Mouse (Mus musculus) neural tube, postnatal 0 days (tissue): Measurements from ENCODE around the gene Mettl1. TPM values are rescaled to one million over a fixed set of nuclear protein-coding genes. Genes with fewer than 3 reads are reported as not detected.

Source experiments
- microRNA counts: library from miRNA; unstranded; fragments of <30 nt; microRNA quantifications from one replicate; lab custom pipeline; 2015
- microRNA-seq: library from miRNA; unstranded; fragments of <30 nt; microRNA quantifications from one replicate; pipeline ENCODE4, GENCODE M21; 2016
- polyA plus RNA-seq: library from polyadenylated mRNA; unstranded; fragments of >200 nt; fragmentation: Nextera tagmentation; extraction: Ambion mirVana; gene quantifications from 2 replicates; pipeline ENCODE4 v1.2.1, GENCODE M21; 2015

The Mettl1 gene
- polyA plus RNA-seq, result 25.1 and 25.4 TPM in 2 replicates

DNA sequence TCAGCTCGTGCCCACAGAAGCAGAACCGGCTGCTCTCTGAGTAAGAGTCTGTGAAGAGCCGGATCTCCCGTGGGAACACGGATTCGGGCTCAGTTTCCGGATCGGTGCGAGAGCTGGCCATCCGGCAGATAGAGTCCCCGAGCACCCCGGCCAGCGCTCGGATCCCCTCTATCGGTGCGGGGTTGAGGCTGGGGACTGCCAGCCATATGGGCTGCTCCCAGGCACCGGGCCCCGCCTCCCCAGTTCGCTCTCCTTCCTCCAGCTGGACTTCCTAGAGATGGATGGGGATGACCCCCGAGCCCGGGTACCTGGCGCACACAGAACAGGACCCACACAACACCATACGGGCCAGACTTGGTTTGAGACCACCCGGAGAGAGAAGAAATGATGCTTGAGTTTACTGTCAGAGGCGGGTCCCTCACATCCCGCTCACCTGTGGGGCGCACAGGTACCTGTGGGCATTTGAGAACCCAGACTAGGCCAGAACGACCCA, at the start of gene Mettl1, which contains the start of gene Eef1akmt3:
Mettl1 (plus strand) TSS at position 141 of the 493 bp plus-strand sequence.
Eef1akmt3 (minus strand) TSS at position 240 of the 493 bp plus-strand sequence.

DNA sequence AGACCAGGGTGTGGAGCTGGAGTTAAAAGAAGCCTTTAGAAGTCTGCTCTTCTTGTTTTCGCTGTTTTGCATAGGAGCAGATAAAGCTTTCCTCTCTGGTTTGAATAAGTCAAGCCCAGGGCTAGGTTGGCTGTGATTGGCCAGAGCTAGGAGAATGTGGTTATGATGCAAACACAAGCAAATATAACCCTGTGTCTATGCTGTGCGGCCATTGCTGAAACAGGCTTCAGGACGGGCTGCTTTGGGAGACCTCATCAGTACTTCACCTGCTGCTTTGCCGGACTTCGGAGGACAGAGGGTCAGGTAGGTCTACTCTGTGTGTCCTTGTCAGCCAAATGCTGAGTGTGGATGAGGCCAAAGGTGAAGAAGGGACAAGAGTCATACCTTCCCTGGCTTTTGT, 40.7 kb upstream of the Mettl1 start, which contains the start of gene Avil:
Avil (plus strand) TSS at position 181 of the 400 bp plus-strand sequence.

DNA sequence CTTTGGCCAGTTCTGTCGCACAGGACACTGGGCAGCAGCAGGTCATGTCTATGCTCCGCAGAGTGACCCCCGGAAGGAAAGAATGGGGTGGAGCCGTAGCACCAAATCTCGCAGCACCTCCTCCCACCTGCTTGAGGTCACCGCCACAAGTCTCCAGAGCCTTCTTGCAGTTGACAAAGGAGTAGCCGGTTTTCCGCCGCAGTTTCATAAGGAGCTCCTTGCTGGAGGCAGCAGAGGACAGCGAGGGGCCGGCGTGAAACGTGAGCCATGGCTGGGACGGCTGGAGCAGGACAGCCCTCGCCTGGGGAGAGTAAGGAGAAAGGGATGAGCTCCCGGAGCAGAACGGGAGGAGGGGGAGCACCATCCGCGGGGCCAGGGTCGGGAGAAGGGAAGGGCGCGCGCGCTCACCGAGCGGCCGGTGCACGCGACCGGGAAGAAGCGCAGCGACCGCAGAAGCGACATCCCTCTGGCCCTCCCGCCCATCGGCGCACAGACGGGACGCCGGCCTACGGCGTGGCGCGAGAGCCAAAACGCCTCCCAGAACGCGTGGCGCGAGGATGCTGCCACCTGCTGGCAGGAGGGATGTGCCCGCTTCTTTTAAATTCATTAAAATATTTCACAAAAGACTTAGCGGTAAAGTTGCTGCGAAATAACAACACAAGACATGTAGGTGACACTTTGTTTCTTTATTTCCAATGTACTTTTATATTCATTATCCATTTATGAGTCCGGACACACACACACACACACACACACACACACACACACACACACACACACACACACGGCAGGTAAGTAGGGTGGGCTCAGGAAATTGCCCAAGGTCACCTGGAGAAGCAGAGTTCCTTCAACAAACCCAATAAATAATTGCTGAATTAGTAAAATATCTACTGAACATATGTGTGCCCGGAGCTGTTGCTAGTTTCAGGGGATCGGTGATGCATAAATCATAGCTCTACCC, 10.6 kb upstream of the Mettl1 start, which contains the start of gene Tsfm:
Tsfm (minus strand) TSS at position 505 of the 961 bp plus-strand sequence.

DNA sequence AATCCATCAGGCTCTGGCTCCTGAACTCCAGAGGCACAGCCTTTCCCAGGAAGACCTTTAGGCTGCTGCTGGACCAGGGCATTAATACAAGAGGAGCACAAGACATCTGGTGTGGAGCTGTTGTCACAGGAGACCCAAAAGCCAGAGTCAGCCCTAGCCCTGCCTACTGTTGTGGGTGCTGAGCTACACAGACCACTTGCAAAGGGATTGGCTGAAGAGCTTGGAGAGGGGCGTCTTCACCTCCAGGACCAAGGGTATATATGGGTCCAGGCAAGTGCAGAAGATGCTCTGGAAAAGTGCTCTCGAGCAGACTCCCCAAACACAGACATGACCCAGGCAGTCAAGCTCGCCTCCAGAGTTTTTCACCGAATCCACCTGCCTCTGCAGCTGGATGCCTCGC, 6.7 kb downstream of the Mettl1 start, which contains the start of gene Cyp27b1:
Cyp27b1 (plus strand) TSS at position 297 of the 400 bp plus-strand sequence.

DNA sequence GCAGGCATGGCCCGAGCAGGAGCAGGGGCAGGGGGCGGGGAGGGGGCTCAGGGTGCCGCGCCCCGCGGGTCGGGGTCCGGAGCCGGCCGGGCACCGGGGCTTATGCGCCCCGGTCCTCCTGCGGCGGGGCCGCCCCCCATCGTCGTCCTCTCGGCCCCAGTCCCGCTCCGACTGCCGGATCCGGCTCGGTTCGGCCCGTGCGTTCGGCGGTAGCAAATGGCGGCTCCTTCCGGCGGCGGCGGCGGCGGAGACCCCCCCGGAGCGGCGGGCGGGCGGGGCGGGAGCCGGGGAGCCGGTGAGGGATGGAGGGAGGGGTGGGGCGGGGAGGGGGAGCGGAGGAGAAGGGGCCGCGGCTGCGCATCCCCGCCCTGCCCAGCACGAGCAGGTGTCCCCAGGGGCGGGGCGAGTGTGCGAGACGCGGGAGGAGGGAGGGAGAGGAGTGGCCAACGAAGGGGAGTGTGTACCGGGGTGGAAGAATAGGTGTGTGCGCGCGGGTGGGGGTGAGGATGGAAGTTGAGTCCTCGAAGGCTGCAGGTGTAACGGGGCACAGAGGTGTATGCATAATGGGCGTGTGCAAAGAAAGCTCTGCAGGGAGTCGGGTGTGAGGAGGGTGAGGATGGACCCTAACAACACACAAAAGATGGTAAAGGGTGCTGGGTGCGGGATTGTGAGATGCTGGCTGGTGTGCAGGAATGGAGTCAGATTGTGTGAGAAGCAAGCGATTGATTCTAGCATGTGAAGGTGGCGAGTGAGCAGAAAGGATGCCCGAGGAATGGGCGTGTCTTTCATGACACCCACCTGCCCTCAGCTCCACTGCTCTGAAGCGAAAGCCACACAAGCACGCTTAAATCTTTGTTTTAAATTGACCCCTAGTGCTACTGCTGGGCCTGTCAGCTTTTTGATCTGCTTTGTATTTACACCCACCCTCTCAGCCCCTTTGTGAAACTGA, 19.0 kb downstream of the Mettl1 start, which contains the start of gene March9:
March9 (minus strand) TSS at position 217 of the 949 bp plus-strand sequence.

DNA sequence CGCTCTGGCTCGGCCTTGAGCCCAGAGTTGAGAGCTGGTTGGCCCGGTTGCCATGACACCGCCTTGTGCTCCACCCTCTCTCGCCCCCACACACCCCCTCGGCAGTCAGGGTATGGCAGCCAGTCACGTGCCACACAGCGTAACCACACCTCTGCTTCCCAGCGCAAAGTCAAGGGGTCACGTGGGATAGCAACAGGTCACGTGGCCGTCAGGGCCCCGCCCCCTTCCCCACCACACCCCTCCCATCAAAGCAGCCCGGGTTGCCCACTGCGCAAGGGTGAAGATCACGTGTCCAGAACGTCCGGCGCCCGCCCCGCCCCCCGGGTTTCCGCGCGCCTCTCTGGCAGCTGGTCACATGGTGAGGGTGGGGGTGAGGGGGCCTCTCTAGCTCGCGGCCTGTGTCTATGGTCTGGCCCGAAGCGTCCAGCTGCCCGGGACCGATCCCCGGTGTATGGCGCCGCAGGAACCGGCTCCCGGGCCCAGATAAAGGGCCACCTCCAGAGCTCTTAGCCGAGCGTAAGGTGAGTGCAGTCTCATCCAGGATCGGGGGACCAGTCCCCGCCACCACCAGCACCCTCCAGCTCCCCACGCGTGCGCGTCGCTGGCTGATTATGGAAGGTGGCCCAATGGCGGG, 22.1 kb downstream of the Mettl1 start, which contains the start of gene Cdk4:
Cdk4 (plus strand) TSS at position 296 of the 634 bp plus-strand sequence.

DNA sequence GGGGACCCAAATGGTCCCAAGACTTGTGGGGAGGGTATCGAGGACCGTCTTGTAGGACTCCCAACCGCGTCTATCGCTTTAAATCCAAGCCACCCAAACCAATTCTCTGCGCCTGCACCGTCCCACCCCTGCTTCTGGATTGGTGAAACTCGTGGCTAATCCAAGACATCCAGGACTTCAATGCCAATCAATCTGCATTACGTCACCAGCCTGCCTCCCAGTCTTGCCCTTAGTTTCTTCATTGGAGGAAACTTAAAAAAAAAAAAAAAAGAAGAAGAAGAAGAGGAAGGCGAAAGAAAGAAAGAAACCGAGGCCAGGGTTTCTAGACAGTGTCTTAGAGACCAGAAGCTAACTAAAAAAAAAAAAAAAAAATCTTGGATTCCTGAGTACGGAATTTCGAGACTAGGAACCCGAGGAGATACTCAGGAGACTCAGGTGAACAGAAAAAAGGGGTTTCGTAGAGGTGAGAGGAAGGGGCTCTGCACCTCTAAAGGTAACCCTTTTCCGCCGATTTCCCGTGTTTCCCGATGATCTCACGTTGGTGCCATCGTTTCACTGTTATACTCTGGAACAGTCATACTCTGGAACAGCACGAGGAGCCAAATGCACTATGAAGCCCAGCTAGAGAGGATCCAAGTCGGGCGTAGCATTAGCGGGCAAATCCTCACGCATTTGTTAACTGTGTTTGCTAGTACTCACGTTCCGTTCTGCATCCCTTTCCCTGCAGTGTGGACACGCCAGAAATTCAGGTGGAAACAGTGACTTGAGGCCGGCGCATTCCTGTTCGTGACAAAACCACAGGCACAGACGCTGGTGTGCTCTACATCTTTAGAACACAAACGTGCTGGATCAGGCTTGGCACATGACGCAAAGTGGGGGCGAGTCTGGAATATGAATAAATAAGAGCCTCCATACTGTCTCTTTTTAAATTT, 29.2 kb downstream of the Mettl1 start, which contains the start of gene Tspan31:
Tspan31 (minus strand) TSS at position 75 of the 932 bp plus-strand sequence.

DNA sequence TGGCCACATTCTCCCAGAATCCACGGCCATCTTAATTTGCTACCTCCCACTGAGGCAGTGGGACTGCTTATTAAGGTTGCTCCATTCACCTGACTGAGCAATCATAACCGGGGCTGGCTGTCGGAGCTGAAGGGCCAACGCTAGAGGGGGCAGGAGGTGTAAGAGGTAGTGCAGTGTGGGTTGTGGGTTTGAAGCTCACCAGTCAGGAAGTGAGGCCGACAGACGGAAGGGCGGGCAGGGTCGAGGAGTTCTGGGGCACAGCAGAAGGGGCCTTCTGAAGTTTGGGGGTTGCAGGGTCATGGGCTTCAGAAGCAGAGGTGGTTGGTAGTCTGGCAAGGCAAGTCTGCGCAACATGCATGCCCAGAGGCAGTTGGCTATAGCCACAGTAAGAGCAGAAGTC, 33.9 kb downstream of the Mettl1 start, which contains the start of gene Agap2:
Agap2 (plus strand) TSS at position 205 of the 400 bp plus-strand sequence.

MicroRNAs encoded within 50 kb of the gene (microRNA counts, 519-probe panel; counts per million panel counts)
- 3,241 counts per million, percentile 18 among the panel's probes with 10 or more counts for microRNA mmu-miR-26a (lab: Ali Mortazavi, UCI)
- 40.5 counts per million for microRNA mmu-miR-546 (lab: Ali Mortazavi, UCI)

Small RNAs within 50 kb of the gene (microRNA-seq; reads per million reads assigned to microRNA genes)
- 27.0 reads per million, percentile 30 among the genes with 10 or more reads in this experiment for gene Mir26a-2
- gene Mir546, result not detected

Other genes starting within 250 kb of the Mettl1 start
- 19.0 and 22.1 TPM in 2 replicates for gene Atp23, start 140.1 kb upstream of the Mettl1 start, polyA plus RNA-seq
- 18.3 and 19.0 TPM in 2 replicates for gene Ctdsp2, start 62.7 kb upstream of the Mettl1 start, polyA plus RNA-seq
- 0.85 and 10.5 TPM in 2 replicates for gene Avil, start 40.7 kb upstream of the Mettl1 start, polyA plus RNA-seq
- gene Tsfm, start 10.6 kb upstream of the Mettl1 start, polyA plus RNA-seq, result 67.5 and 74.2 TPM in 2 replicates
- 0.21 and 0.43 TPM in 2 replicates for gene Eef1akmt3, start 99 bp downstream of the Mettl1 start, polyA plus RNA-seq
- 0.22 TPM in 1 of 2 replicates, not detected in the other for gene Cyp27b1, start 6.8 kb downstream of the Mettl1 start, polyA plus RNA-seq
- 10.5 and 10.6 TPM in 2 replicates for gene March9, start 18.8 kb downstream of the Mettl1 start, polyA plus RNA-seq
- 374 and 389 TPM in 2 replicates for gene Cdk4, start 22.1 kb downstream of the Mettl1 start, polyA plus RNA-seq
- gene Tspan31, start 28.9 kb downstream of the Mettl1 start, polyA plus RNA-seq, result 114 TPM in 2 replicates
- gene Agap2, start 33.9 kb downstream of the Mettl1 start, polyA plus RNA-seq, result 5.2 and 6.2 TPM in 2 replicates
- gene Os9, start 79.7 kb downstream of the Mettl1 start, polyA plus RNA-seq, result 115 and 116 TPM in 2 replicates
- gene B4galnt1, start 123.8 kb downstream of the Mettl1 start, polyA plus RNA-seq, result 66.8 and 76.6 TPM in 2 replicates
- 0.72 and 1.1 TPM in 2 replicates for gene Slc26a10, start 139.2 kb downstream of the Mettl1 start, polyA plus RNA-seq
- 25.7 and 26.8 TPM in 2 replicates for gene Arhgef25, start 148.7 kb downstream of the Mettl1 start, polyA plus RNA-seq
- 168 and 199 TPM in 2 replicates for gene Dtx3, start 154.3 kb downstream of the Mettl1 start, polyA plus RNA-seq
- gene Pip4k2c, start 170.2 kb downstream of the Mettl1 start, polyA plus RNA-seq, result 17.1 and 19.0 TPM in 2 replicates
- gene Kif5a, start 221.9 kb downstream of the Mettl1 start, polyA plus RNA-seq, result 102 and 109 TPM in 2 replicates
- gene Dctn2, start 225.0 kb downstream of the Mettl1 start, polyA plus RNA-seq, result 294 and 319 TPM in 2 replicates
- gene Mbd6, start 247.6 kb downstream of the Mettl1 start, polyA plus RNA-seq, result 9.4 and 12.3 TPM in 2 replicates